Mouse (Mus musculus) Muller cell, postnatal 12 days (primary cell): Measurements from ENCODE around the gene Rnf215.
"Not testable (repeated sequence)": the region's sequence is repeated elsewhere in the genome, so short reads cannot be mapped to it uniquely, and the experiment has no call there.

Experiments used
- DNase-seq: peaks from one replicate; pipeline ENCODE4 v3.0.0-alpha.2; 2015; ENCODE audit errors: inconsistent ontology term

Rnf215 gene

DNA sequence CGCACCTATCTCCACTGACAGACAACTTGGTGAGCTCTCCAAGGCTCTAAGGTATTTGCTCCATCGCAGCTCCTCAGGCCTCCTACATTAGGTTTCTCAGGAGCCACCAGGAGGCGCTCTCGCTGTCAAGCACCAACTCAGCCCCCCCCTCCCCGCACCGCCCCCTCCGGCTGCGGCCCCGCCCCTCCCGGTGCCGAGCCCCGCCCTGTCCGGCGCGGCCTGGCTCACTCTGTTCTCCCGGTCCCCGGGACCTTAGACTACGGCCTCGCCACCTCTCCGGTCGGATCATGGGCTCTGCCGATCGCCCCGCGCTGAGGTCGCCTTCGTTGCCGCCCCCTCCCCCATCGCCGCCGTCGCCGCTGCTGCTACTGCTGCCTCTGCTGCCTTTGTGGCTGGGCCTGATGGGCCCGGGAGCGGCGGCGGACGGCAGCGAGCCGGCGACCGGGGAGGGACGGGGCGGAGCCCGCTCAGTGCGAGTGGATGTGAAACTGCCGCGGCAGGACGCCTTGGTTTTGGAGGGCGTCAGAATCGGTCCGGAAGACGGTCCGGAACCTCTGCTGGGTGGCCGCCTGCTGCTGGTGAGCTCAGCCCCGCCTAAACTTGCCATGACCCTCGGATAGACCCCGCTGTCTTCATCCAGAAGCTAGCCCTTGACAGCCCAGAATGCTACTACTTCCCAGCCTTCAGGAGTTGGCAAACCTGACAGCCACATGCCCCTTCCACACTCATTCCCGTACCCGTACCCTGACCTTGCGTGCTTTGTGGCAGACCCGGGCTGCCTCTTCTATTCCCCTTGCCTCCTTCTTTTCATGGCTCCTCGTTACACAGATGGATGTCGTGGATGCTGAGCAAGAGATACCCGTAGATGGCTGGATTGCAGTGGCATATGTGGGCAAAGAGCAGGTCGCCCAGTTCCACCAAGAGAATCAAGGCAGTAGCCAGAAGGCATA, at the start of gene Rnf215:
Gene Rnf215 (plus strand): TSS at position 217 of the 950 bp plus-strand sequence.
- peak; percentile 93 for DNase-seq

DNA sequence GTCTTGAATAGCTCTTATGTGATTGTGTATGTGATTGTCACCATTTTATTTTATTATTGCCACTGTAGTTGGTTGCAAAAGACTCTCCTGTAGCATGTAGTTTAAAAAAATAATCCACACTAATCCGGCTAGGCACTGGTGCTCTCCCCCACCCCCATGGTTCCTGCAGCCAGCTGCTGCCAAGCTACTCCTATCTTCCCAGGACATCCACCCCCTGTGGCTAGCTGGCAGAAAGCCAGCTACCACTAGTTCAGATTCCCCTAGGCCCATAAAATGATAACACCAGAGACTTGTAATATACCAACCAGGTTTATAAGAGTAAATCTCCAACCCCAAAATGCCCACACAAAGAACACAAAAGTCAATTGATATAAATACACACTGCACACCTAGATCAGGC, 48.8 kb upstream of the Rnf215 start:
- DNase-seq, result no peak

DNA sequence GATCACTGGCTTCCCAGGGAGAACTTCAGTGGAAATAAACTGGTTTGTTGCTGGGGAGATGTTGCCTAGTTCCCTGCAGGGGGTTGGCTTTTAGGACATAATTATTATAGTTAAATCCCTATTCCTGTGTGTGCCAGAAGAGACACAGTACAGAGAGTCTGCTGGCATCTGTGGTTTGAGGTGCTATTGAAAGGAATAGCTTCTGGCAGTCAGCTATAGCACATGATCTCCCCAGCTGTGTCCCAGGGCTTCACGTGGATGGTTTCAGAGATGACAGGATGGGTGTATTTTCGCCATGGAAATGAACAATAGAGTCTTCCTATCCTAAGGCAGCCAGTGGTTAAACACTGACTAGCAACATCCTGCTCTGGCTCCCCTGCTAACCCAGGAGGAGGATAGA, 47.7 kb upstream of the Rnf215 start:
- DNase-seq, result no peak

DNA sequence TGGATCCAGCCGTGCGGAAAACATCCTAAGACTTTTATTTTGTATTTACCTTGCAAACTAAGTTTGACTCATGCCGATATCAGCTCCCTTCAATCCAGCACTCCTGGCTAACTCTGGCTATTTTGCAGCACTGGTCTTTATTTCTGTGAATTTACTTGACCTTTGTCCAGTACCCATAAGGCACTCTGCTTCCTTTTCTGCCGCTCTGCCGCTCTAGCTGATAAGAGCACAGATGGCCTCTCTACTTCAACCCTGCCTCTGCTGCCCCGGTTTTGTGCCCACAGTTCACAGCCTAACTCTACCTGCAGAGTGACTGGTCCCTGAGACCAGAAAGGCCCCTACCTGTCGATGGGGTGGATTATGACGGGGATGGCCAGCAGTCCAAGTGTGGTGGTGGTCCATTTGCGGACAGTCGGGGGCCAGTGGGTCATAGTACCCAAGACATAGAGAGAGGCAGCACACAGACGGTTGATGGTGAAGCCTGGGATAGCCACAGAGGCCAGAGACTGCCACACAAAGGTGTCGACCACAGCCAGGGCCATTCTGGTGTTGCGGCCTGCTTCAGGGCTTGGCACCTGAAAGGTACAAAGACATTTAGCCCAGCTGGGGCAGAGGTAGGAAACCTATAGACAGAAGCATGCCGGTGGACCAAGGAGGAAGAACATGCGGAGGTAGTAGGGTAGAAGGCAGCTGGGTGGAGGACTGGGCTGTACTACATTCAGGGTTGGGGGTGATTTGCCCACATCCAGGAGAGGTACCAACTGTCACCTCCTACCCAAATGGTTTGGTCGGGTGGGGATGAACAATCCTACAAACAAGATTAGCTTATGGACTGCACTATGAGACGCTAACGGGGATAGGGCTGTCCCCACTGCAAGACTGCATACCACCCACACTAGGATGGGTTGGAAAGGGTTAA, 41.3 kb upstream of the Rnf215 start:
- DNase-seq, result no peak

DNA sequence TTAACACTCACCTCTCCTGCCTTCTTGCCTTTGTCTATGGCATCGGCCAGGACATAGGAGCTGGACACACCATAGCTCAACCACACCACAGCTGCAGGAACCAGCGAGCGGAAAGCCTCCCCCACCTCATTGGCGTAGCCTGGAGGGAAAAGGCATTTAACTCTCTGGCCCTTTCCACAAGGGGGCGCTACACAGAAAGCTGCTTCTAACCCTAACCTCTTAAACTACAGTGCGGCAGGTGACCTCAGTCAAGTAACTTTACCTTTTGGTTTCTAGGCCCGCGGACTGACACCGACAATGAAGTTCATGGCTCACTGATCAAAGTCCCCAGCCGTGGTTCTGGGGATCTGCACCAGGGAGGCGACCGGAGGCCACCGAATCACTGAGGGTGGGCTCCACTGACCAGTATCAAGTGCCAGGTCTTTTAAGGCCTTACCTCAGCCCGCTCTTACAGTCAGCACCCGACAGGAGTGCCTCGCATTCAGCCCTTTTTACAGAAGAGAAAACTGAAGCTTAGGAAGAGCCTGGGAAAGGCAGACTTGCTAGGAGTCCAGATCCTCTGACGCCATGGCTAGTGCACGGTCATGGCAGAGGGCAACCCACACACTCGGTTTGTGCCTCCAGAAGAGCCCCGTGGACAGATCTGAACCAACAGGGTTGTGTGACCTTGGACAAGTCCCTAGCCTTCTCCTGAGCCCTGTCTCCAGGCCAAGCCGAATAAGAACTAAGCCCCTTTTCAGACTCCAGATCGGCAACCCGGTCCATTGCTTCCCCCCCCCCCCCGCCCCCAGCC, 40.4 kb upstream of the Rnf215 start:
- DNase-seq, result peak; percentile 30

DNA sequence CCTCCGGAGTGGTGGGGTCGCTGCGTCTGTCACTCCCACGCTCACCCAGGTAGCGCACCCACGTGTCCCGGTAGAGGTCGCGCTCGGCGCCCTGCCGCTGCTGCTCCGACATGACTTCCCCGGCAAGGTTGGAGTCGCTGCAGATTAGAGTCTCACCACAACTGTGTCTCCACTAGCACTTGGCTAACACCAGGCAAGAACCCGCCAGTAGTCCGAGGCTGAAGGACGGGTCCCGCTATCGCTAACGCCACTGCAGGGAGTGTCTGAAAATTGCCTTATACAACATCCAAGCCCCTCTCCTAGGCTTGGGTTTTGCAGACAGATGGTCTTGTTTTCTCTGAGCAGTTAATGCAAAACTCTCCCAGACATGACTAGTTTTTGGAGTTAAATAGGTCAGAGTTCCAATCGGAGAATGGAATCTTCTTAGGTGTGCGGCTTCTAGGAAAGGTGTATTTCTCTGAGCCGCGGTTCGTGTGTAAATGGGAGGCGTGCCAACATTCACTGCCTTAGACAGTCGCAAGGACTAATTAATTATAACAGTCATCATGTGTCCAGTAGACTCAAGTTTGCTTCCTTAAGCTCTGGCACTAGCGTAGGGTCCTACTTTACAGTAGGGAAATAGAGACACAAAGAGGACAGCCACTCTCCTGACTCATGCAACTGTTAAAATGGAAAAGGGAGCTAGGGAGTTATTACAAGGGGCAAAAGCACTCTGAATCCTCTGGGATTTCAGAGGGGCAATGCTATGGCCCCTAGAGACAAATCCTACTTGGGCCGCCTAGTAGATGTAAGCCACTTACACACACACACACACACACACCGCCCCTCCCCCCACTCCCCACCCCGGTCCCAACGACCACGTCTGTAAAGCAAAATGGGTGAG, 39.6 kb upstream of the Rnf215 start, which contains the start of gene Mtfp1:
Gene Mtfp1 (minus strand): TSS at position 275 of the 883 bp plus-strand sequence.
- peak; percentile 55 for DNase-seq

DNA sequence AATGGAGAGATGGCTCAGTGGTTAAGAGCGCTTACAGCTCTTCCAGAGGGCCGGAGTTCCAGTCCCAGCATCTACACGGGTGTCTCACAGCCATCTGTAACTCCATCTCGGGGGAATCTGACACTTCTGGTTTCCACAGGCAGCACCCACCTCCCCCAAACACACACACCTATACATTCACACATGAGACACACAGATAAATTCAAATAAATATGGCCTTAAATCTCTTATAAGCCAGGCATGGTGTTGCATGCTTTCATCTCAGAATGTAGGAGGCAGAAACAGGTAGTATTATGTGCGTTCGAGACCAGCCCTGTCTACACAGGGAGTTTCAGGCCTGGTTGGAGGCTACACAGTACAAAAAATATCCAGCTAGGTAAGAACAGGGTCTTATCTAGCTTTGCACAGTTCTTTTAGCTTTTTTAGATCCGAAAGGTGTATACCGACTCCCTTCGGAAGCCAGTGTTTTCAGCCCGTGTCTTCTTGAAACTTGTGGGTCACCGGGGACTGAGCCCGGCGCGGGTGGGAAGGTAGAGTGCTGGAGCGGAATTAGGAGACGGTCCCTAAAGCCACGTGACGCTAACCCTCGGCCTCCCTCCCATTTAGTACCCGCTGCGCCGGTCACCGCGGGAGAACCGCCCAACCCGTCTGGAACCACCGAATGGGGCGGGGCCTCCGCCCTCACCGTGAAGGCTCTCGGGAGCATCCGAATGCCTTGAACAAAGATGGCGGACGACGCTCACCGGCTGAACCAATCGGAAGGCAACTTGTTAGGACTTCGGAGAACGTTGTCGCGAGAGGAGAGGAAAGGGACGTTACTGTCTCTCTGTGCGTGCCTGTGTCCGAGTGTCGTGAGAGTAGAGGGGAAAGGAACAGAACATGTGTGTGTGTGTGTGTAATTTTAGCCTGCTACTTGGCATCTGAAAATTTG, 38.7 kb upstream of the Rnf215 start:
- DNase-seq, result peak; percentile 100

DNA sequence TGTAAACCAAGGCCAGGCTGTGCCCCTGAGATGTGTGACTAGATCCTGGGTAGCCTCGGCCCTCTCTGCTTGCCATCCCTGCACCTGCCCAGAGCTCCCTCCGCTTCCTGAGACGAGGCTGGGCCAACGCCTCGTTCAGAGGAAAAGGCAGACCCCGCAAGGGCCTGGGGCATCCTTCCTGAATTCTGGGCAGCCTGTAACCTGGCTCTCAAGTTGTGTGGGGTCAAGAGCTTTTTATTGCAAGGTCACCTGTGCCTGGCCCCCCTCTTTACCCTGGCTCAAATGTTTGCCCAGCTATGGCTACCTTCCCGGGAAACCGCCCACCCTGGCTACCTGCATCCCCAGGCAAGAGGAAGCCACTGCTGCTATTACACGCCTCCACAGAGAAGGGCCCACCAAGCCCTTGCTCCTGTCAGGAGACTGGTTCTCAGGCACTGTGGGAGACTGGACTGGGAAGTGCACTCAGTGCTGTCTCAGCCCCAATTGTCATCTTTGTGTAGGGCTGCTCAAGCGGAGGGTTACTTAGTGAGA, 37.8 kb upstream of the Rnf215 start:
- no peak for DNase-seq

DNA sequence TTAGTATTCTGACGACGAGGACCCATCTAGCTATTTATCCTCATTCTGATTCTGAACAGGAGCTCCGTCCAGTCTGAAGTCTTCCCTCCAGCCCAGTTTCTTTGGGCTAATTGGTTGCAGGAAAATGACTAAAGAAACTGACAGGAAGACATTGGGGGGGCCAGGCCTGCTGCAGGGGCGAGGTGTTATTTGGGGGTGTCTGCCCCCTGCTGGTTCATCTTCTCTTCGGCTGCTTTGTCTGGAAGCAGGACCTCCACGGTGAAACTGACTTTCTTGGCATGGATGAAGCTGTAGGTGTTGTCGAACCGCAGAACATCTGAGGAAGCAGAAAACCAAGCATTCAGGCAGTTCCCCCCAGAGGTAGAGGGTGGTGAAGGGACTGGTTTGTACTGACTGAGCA, 36.9 kb upstream of the Rnf215 start:
- DNase-seq, result no peak

DNA sequence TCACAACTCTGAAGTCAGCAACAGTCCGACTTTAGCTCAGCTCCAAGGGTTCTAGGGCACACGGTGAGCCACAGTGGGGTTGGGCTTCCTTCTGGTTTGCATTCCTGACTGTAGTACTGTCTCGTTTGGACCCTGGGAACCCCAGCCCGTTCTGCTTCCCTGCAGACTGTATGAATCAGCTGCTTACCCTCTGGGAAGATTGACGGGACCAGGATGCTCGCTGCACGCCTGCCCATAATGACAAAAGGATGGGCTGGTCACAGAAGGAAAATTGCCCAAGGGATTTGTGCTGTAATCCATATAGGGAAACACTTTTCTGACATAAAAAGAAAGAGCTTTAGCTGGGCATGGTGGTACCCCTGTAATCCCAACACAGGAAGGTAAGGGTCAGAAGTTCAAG, 36.2 kb upstream of the Rnf215 start:
- DNase-seq, result no peak

DNA sequence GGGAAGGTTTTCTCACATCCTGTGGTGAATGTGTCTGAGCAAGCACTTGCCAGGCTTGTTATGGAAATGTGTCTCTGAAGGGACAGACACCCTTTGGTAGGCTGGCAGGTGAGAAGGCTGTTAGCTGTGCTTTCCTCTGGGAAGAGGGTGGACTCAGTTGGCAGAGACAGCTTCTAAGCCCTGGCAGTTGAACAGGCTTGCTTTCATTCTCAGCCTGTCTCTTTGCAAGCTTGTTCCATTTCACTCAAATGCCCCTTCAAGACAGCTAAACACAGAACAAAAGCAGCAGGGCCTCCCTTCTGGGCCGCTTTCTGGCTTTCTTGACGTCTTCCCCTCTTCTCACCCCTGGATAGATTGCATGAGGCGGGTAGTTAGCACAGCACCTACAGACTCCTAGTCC, 35.6 kb upstream of the Rnf215 start:
- DNase-seq, result no peak

DNA sequence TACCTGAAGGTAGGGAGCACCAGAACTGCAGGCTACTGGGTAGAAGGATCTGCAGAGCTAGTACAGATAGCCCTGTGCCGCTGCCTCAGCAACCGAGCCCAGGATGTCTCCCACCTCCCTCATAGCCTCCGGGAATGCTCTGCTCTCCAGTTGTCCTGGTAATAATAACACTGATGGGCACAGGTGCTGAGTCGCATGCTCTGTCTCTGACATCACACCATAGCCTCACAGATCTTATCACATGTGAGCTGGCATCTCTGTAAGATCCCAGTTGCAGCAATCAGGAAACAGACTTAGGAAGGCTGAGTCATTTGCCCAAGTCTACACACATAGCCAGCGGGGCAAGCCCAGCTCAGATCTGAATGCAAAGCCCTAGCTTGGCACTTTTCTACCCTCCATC, 33.2 kb upstream of the Rnf215 start:
- no peak for DNase-seq

DNA sequence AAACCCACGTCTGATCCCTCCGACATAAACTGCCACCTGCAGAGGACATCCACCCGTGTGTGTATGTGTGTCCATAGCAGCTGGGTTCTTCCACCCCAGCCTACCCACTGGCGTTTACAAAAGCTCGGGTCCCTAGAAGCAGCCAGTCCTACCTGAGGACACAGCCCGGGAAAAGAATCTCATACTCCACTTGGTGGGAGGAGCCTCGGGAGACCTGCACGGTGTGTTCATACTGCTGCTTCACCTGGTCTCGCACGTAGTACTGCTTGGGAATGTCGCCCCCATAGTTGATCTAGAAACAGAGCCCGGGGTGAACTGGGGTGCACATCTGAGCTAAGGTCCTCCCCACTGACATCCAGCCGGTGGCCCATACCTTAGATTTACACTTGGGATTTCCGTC, 31.5 kb upstream of the Rnf215 start:
- no peak for DNase-seq

DNA sequence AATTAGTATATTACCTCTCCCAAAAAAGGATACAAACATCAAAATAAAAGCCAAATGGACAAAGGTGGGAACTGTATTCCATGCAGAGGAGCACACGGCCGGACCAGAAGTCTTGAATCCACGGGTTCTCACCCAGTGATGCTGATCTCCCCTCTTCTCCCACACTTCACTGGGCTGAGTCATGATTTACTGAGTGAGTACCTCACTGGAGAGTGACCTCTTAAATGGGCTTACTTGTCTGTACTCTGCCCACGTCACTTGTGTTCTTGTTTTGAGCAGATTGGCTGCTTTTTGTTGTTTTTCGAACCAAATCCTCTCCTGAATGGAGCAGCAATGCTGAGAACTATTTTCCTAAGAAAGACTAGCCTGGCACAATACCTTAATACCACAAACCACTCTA, 30.0 kb upstream of the Rnf215 start:
- DNase-seq, result no peak

DNA sequence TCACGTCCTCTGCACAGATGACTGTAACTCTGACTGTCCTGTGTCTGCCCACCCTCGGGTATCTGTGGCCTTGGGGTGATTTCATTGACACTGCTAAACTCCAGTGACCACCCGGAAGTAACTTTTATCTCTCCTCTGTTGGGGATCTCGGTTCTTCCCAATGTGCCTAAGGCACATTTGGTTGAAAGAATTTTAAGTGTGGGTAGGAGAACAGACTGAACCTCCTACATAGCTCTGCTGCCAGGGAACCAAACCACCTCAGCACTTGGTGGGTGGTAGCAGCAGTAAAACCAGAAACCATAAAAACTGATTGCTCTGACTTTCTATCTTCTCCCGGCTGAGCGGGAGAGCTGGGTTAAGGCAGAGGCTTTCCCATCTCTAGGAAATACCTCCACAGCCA, 29.6 kb upstream of the Rnf215 start:
- DNase-seq, result no peak

DNA sequence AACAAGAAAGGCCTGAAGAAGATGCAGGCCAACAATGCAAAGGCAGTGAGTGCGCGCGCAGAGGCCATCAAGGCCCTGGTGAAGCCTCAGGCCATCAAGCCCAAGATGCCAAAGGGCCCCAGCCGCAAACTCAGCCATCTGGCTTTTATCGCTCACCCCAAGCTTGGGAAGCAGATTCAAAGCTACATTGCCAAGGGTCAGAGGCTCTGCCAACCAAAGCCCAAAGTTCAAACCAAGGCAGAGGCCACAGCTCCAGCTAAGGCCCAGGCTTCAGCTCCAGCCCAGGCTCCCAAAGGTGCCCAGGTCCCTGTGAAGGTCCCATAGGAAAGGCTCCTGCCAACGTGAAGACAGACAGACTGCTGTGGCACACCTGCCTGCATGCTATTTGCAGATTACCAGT, 27.1 kb upstream of the Rnf215 start:
- not testable (repeated sequence) for DNase-seq

DNA sequence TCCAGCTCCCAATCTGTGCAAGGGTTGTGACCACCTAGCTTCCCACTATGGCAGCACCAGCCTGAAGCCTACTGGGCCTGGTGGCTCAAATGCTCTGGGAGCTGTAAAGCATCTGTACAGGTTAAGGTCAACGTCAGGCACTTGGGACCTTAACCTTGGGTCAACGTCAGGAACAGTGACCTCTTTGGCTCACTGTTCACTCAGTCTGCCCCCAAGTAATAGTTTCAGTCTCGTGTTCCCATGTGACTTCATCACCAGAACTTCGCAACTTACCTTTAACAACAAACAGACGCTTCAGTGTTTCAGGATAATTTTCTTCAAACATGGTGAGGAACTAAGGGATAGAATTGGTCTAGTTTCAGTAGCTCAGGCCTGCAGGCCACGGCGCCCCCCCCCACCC, 26.3 kb upstream of the Rnf215 start:
- no peak for DNase-seq

DNA sequence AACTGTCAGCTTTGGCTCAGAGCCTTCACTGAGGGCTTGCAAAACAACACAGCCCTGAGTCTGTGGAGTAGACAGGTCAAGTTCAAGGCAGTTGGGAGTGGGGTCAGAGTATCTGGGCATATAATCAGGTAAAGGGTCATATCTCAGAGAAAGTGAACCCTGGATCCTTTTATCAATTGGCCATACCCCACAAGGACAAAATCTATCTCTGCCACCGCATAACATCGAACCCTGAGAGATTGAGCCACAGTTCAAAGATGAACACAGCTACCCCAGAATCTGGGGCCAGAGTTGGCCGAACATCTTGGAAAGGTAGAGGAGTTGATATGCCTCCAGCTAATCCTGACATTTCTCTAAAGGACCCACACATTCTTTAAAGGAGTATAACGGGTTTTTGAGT, 23.0 kb upstream of the Rnf215 start:
- no peak for DNase-seq

DNA sequence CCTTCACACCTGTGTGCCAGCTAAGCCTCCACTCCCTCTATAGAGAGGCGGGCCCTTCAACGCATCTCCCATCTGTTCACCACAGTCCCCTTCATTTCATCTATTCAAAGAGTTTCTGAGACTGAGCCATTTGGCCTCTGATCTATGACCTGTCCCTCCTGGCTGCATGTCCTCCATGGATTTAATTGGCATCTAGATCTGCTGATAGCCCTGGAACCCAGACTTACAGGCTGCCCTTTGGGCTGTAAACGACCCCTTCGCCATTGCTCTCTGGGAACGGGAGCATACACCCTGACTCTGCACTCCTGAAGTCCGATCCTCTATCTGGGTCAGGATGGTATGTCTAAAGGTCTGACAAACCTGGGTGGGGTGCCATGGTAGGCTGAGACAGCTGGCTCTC, 22.1 kb upstream of the Rnf215 start:
- DNase-seq, result no peak
